Mouse (Mus musculus) cerebellum, adult 11 months (tissue): Measurements from ENCODE around the gene Kcnj9.

ENCODE experiments used
- DNase-seq: peaks from one replicate; pipeline ENCODE4 v3.0.0; 2022

The Kcnj9 gene

DNA sequence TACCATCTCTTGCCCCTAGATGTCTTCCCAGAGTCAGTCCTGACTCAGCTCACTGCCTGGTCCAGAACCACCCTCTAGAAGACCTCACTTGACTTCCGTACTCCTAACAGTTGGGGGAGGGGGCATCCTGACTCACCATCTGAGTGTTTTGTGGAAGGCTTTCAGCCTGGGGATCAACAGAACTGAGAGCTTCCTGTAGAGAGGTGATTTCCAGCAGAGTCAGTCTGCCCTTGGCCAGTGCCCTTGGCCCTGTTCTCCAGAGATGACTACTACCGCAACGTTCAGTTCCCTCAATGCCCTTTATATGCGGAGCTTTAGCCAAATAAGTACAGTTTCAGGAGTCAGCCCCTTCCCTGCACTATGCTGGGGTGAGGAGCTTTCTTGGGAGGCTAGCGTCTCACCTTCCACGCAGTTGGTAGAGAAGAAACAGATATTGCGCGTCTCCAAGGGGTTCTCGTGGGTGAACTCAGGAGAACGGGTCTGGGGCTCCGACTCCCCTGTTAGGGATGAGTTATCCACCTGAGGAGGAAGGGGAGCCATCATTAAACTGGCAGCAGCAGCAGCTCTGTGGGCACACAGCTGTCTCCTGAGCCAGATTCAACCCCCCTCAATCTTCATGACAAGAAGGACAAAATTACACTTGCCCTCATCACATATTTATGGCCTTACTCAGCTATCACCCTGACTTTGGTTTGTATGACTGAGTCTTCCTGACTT is 40.1 kb downstream of the Kcnj9 start:
- DNase-seq = no peak

GRCm38 (mm10) chr1:172286740-172287139 is 42.4 kb downstream of the Kcnj9 start:
- DNase-seq = no peak

DNA sequence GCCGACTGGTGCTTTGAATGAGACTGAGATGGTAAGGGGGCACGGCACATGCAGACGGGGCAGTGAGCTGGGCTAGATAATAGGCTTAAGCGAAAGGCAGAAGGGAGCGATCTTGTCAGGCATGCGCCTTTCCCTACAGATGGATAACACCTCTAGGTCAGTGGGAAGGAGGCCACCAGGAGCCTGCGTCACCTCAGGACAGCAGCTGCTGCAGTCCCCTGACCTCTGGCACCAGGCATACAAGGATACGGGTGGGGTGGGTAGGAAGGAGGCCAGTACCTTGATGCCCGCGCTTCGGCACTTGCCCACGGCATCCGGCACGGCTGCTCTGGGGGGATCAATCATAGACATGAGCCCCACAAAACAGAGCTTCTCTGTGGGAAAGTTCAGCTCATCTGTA is 44.9 kb downstream of the Kcnj9 start:
- DNase-seq = no peak

- no peak for DNase-seq
These were observed 46.0 kb downstream of the Kcnj9 start for GRCm38 (mm10) chr1:172283073-172283472.

- no peak for DNase-seq
These were observed 47.4 kb downstream of the Kcnj9 start for GRCm38 (mm10) chr1:172281522-172282254.

DNA sequence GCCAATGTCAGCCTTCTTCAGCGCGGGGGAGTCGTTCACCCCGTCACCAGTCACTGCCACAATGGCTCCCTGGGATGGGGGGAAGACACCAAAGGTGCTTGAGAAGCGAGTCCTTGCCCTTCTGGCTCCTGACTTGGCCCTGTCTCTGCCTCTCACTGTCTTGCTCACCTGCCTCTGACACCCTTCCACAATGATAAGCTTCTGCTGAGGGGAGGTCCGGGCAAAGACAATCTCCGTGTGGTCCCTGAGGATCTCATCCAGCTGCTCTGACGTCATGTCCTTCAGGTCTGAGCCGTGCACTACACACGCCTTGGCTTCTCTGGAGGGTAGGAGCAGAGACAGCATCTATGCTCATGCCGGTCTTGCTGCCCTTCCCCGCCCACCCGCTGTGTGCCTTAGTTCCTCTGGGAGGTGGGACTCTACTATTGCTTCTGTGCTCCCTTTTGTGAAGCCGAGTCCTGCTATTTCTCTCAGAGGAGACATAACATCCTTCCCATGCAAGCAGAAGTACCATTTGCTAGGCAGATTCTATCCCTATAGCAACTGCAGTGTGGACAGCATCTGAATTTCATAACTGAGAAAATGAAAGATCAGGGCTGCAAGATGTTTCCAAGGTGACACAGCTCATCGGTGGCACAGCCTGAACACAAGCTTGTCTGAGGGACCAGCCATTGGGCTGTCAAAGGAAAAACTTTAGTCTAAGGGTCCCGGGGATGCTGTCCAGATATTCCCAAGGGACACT is 49.2 kb downstream of the Kcnj9 start:
- DNase-seq = no peak

DNA sequence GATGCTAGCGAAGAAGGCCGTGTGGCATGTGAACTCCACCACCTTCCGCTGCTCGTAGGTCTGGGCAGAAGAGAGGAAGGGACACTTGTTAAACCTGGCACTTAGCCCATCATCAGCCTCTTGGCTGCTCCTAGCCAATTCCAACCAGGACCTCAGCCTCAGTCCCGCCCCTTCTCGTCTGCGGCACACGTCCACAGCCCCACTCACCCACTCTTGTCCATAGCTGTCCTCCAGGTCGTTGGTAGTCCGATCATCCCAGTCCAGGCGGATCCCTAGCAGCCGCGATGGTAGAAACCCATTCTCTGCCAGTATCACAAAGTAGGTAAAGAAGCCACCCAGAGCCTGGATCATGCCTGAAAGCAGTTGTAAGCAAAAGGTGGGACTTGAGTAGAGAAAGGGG is 50.8 kb downstream of the Kcnj9 start:
- no peak for DNase-seq

DNA sequence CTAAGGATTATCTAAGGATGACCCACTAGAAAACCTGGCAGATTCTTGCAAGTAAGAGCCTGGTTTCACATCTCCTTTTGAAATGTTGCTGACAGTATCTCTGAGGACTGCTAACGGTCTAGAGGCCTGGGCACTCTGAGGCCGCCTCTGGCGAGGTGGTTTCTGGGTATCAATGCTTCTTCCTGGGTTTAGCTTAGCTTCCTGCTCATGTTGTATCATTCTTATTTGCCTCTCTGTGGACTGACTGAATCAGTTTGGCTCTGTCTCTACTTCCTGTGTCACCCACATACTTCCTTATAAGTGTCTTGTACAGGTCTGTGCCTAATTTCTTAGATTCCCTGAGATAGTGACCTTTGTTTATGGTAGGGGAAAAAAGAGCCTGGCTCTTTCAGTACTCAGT is 51.9 kb downstream of the Kcnj9 start:
- no peak for DNase-seq

- no peak for DNase-seq
These were observed 54.6 kb downstream of the Kcnj9 start for GRCm38 (mm10) chr1:172274547-172274946.

DNA sequence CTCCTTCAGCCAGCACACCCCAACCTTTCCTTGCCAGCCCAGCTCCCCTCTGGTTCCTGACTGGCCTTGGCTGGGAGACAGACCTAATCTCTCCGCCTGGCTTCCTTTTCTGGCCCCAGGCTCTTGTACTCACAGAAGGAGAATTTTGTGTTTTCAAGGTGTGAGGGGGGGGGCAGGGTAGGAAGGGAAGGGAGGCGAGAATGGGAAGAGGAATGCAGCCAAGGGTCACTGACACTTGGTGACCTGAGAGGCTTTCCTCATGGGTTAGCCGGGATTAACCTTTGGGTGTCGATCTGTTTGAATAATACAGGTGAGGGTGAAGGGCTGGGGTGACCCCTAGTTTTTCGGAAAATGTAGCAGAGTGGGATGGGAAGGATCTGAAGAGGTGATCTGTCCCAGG is 55.0 kb downstream of the Kcnj9 start:
- no peak for DNase-seq

DNA sequence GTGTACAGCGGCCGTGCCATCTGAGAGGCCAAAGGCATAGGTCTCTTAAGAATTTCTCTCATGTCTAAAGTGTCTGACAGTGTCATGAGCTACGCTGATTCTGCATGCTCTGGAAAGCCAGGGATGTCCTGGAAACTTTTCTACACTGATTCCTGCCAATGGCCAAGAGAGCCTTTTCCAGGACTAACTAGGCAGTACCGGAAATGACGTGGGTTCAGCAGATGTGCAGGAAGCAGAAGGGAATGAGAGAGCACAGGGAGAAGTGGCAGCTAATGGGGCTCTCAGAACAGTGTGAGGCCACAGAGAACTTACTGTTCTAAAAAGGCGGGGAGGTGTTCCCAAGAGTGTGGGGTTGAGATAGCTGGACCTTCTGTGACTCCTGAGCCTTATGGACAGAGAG is 55.7 kb downstream of the Kcnj9 start:
- DNase-seq = no peak

- no peak for DNase-seq
These were observed 57.4 kb downstream of the Kcnj9 start for GRCm38 (mm10) chr1:172271765-172272164.

DNA sequence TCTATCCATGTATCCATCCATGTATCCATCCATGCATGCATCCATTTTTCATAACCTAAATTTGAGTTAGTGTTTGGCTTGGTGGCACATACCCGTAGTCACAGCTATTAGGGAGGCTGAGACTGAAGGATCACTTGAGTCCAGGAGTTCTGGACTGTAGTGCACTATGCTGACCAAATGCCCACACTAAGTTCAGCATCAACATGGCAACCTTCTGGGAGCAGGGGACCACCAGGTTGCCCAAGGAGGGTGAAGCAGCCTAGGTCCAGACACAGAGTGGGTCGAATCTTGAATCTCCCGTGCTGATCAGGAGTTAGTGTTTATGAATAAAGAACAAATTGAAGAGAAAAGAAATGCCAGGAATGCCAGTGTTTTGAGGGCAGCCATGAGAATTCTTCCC is 57.9 kb downstream of the Kcnj9 start:
- no peak for DNase-seq
